Mouse (Mus musculus): Measurements from ENCODE around the gene Glmp.
"Not testable (repeated sequence)": the region's sequence is repeated elsewhere in the genome, so short reads cannot be mapped to it uniquely, and the experiment has no call there.

- not testable (repeated sequence) for TF ChIP-seq CTCF (IDR thresholded peaks at IDR 0.05; ENCODE audit: borderline replicate concordance, extremely low read depth, insufficient read depth, insufficient read length); POLR2A (IDR thresholded peaks at IDR 0.05; ENCODE audit: borderline replicate concordance, extremely low read depth, insufficient read depth, insufficient read length, poor library complexity, severe bottlenecking)
These were observed 42.1 kb downstream of the Glmp start for GRCm38 (mm10) chr3:88366830-88367428.
